Mouse (Mus musculus) C2C12 (cell line): ENCODE measurements around the gene Zfhx3. TPM values are rescaled to one million over a fixed set of nuclear protein-coding genes. Genes with fewer than 3 reads are reported as not detected.

Experiments used
- H3K27me3 ChIP-seq: one replicate; pipeline ENCODE4 v1.6.1; 2011; ENCODE audit not compliant: control insufficient read depth, insufficient read depth, insufficient read length
- H3K36me3 ChIP-seq: one replicate; pipeline ENCODE4 v1.6.1; 2011; ENCODE audit not compliant: control insufficient read depth, insufficient read depth
- H3K4me3 ChIP-seq: one replicate; pipeline ENCODE4 v1.5.1; 2011; ENCODE audit warnings: mild to moderate bottlenecking, control low read depth; ENCODE audit not compliant: poor library complexity, insufficient read depth, severe bottlenecking
- H3K79me2 ChIP-seq: one replicate; pipeline ENCODE4 v1.6.1; 2011; ENCODE audit not compliant: control insufficient read depth, insufficient read depth
- H3K79me3 ChIP-seq: one replicate; pipeline ENCODE4 v1.6.1; 2011; ENCODE audit warnings: low read depth, control low read depth
- H3ac ChIP-seq: one replicate; pipeline ENCODE3; 2011; ENCODE audit warnings: low read depth; ENCODE audit not compliant: control insufficient read depth, insufficient read length
- CEBPB ChIP-seq: IDR thresholded peaks from one replicate; pipeline ENCODE4 v1.6.1; 2011; ENCODE audit warnings: low read depth, mild to moderate bottlenecking, control low read depth, moderate library complexity
- CTCF ChIP-seq: IDR thresholded peaks from one replicate; pipeline ENCODE4 v1.5.1; 2011; ENCODE audit not compliant: control insufficient read depth, insufficient read depth, insufficient read length
- FOSL1 ChIP-seq: IDR thresholded peaks from one replicate; pipeline ENCODE4 v1.8.0; 2011; ENCODE audit warnings: mild to moderate bottlenecking, low read length; ENCODE audit not compliant: poor library complexity, insufficient read depth, severe bottlenecking
- MAX ChIP-seq: IDR thresholded peaks from one replicate; pipeline ENCODE4 v1.6.1; 2011; ENCODE audit warnings: mild to moderate bottlenecking, control low read depth
- MYOD1 ChIP-seq: IDR thresholded peaks from one replicate; pipeline ENCODE4 v1.6.1; 2011; ENCODE audit warnings: low read depth; ENCODE audit not compliant: control insufficient read depth, insufficient read length
- MYOG ChIP-seq: IDR thresholded peaks from one replicate; pipeline ENCODE4 v1.6.1; 2011; ENCODE audit not compliant: control insufficient read depth, insufficient read length; ENCODE audit errors: extremely low read depth
- USF1 ChIP-seq: IDR thresholded peaks from one replicate; pipeline ENCODE4 v1.6.1; 2011; ENCODE audit warnings: low read depth, mild to moderate bottlenecking, control low read depth, moderate library complexity
- polyA plus RNA-seq: library from polyadenylated mRNA; unstranded; fragments of >200 nt; fragmentation: generic; extraction: Trizol; gene quantifications from one replicate; pipeline ENCODE4 v1.2.1, GENCODE M21; 2012; ENCODE audit warnings: missing spikeins

Zfhx3 gene
- polyA plus RNA-seq, 1 experiment = 4.3 TPM

DNA sequence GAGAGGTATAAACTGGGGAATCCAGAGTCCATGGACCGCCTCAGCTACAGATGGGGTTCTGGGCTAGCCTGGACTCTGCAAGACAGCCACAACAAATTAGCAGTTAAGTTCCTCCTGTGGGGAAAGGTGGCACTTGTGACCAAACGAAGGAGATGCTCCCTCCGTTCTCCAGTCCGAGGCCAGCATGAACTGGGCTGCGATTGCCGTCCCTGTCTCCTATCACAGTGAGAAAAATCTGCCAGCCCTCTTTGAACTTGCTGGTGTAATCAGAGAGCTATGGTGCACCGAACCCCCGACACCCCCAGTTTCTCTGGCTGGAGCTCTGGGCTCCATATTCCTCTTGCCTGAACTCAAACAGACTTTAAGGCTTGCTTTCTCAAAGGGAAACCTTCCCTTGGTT is 945.4 kb downstream of the Zfhx3 start:
- Histone ChIP-seq H3K79me2 (peaks cover 9% of the 10 kb centered on the region), H3K36me3 (peaks cover 2% of the 10 kb centered on the region), H3ac (no peak overlapping the region), H3K79me3 (peaks cover 2% of the 10 kb centered on the region), H3K27me3 (no peaks in the 10 kb centered on the region), H3K4me3 (no peak overlapping the region)
- TF ChIP-seq MYOD1 = no peak
- no peak for TF ChIP-seq FOSL1
- no peak for TF ChIP-seq MAX
- no peak for TF ChIP-seq MYOG
- no peak for TF ChIP-seq USF1
- TF ChIP-seq CTCF = no peak
- no peak for TF ChIP-seq CEBPB

GRCm38 (mm10) chr8:108888924-108889323 is 946.5 kb downstream of the Zfhx3 start:
- Histone ChIP-seq H3K4me3 (no peak overlapping the region), H3K79me2 (peaks cover 9% of the 10 kb centered on the region), H3K36me3 (peaks cover 7% of the 10 kb centered on the region), H3ac (no peak overlapping the region), H3K79me3 (peaks cover 2% of the 10 kb centered on the region), H3K27me3 (no peaks in the 10 kb centered on the region)
- no peak for TF ChIP-seq USF1

DNA sequence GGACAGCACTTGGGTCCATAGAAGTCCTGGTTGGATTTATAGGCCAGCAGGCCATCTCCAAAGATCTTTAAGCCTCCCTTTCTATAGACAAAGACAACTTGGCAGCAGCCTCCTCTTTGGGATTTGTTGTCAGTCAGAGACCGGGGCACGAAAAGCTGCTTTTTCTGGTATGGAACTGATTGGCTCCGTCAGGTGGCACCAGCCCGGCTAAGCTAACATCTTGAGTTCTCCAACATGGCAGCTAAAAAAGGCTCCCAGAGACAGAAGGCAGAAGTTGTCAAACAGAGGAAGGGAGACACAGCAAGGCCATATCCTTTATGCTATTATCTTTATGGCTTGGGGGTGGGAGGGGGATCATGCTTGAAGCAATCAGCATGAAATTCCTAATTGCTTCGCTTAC is 947.0 kb downstream of the Zfhx3 start:
- peaks cover 7% of the 10 kb centered on the region for H3K36me3 ChIP-seq
- TF ChIP-seq CTCF (no peak), USF1 (no peak), MYOG (no peak), CEBPB (no peak), MYOD1 (no peak), MAX (no peak), FOSL1 (no peak)
- peaks cover 2% of the 10 kb centered on the region for H3K79me3 ChIP-seq
- H3K27me3 ChIP-seq = no peaks in the 10 kb centered on the region
- no peak overlapping the region for H3ac ChIP-seq
- peaks cover 9% of the 10 kb centered on the region for H3K79me2 ChIP-seq
- no peak overlapping the region for H3K4me3 ChIP-seq

DNA sequence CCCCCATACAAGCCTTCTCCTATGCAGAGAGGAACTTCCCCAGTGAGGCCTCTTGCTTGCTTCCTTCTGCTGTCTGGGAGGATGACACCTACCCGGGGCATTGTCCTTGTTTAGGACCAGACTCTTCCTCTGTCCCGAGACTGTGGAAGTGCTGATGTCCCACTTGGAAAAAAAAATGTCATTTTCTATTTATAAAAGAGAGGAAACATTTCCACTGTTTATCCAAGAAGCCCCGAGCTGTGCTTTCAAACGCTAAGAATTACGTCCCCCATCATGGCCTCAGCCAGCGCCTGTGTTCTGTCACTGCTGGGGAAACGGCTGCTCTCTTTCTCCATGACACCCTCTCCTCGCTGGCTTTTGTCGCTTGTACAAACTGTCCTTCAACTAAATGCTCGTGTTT is 951.8 kb downstream of the Zfhx3 start:
- TF ChIP-seq MYOD1 (no peak), CEBPB (no peak)
- no peak overlapping the region for H3K4me3 ChIP-seq
- H3K36me3 ChIP-seq = peaks cover 4% of the 10 kb centered on the region
- peaks cover 22% of the 10 kb centered on the region for H3K79me2 ChIP-seq
- H3K27me3 ChIP-seq = no peaks in the 10 kb centered on the region
- H3K79me3 ChIP-seq = no peaks in the 10 kb centered on the region
- no peak overlapping the region for H3ac ChIP-seq

DNA sequence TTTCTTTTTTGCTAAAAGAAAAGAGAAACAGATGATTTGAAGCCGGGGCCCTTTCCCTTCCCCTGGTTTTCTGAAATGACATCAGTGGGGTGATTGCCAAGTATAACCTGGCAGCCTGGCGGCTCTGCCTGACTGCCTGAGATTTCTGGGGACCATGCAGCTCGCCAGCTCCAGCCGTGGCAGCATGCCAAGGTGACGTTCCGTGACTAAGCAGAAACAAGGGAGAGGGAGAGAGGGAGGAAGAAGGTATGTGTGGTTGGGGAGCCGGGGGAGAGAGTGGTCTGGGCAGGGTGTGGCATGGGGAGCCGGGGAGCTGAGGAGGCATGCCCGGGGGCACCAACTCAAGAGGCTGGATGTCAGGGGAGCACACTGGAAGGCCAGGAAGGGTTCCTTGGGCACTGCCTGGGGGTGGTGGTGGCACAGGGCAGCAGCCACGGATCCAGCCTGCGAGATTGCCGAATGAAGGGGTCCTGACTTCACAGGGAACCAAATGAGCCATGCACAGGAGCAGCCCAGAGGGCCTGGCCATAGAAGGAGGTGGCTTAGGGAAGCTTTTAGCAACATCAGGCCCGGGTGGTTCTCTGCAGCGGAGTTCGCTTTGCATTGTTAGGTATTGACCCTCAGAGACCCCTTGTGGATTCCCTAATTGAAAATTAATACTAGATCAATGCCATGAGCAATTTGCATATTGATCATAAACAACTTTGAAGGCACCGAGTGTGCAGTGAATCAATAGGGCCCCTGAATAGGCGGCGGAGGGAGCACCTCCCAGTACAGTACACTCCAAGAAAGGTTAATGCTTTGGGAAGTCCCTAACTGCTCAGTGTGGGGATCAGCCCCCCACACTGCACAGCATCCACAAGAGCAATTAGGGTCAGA is 954.3 kb downstream of the Zfhx3 start:
- H3K79me3 ChIP-seq = no peaks in the 10 kb centered on the region
- peak overlapping the region; percentile 36 for H3ac ChIP-seq
- peaks cover 12% of the 10 kb centered on the region for H3K36me3 ChIP-seq
- peak; percentile 46 for TF ChIP-seq MAX
- no peak for TF ChIP-seq USF1
- TF ChIP-seq FOSL1 = no peak
- peaks cover 27% of the 10 kb centered on the region for H3K79me2 ChIP-seq
- no peak overlapping the region for H3K4me3 ChIP-seq
- no peaks in the 10 kb centered on the region for H3K27me3 ChIP-seq

- H3ac ChIP-seq = no peak overlapping the region
- peaks cover 12% of the 10 kb centered on the region for H3K36me3 ChIP-seq
- H3K4me3 ChIP-seq = no peak overlapping the region
- no peaks in the 10 kb centered on the region for H3K79me3 ChIP-seq
- H3K79me2 ChIP-seq = peaks cover 27% of the 10 kb centered on the region
- H3K27me3 ChIP-seq = no peaks in the 10 kb centered on the region
- TF ChIP-seq MAX = no peak
These were observed 955.1 kb downstream of the Zfhx3 start for GRCm38 (mm10) chr8:108897347-108898100.
